Mouse (Mus musculus) frontal cortex, postnatal 36 days (tissue): ENCODE results near the gene Sftpa1.

ENCODE experiments used
- DNase-seq, 2 experiments: peaks; one replicate each; pipeline ENCODE4 v3.0.0; 2022; ENCODE audit warnings: low spot score in 2 of 2

The Sftpa1 gene

GRCm38 (mm10) chr14:41160743-41161142, 29.2 kb downstream of the Sftpa1 start:
- no peak for DNase-seq

GRCm38 (mm10) chr14:41162663-41163062, 31.1 kb downstream of the Sftpa1 start:
- DNase-seq = peak; percentile 24 to 30

- no peak for DNase-seq
Observed at GRCm38 (mm10) chr14:41167278-41167677, 35.7 kb downstream of the Sftpa1 start.

GRCm38 (mm10) chr14:41168567-41168966, 37.0 kb downstream of the Sftpa1 start:
- DNase-seq = no peak

DNA sequence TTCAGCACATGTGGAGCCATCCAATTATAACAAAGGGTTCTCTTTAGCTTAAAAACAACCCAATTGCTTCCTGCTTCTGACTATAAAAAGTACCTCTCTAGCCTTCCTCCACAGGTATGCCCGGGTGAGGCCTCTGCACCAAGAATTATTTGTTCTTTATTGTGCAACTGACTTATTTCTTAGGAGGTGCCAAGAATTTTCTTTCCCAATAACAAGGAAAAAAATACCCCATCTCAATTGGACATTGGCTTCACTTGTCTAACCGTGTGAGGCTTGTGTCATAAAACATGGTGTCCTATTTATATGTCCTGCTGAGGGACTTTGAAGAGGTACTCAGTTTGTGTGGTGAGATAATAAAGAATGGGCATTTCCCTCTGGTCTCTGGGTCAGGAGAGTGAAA, 38.9 kb downstream of the Sftpa1 start:
- no peak for DNase-seq

- no peak for DNase-seq
Observed at GRCm38 (mm10) chr14:41174802-41175201, 43.2 kb downstream of the Sftpa1 start.

DNA sequence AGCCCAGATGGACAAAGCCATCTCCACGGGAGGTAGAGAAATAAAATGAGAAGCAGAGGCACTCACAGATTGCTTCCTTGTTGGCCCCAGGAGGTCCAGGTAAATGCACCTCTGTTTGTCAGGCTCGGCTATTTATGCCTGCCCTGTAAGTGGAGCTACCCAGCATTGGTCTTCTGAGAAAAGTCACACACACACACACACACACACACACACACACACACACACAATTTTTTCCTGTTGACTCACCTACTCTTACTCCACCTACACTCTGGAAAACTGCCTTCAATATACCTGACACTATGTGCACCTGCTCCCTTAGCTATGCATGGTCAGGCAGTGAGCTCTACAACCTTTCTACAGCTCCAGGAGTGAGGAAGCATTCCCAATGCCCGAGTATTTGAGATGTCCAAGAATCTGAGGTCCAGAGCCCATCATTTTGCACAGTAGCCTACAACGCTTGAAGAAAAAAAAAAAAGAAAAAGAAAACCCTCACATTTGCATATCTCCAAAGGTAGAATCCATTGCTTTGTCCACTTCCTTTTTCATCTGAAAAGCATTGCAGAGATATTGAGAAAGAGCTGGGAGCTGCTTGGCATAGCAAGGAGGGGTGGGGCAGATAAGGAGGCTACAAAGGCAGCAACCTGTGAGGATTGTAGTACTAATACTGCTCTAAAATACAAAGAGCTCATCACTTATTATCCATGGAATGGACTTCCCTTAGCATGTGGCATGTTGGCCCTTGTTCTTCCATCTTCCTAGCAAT, 53.7 kb downstream of the Sftpa1 start, which contains the start of gene Sftpd:
Gene Sftpd (minus strand): TSS at position 91 of the 763 bp plus-strand sequence.
- DNase-seq = no peak
